In genomic region chr14:60264990-60265876, GRCm38 (mm10) we compare ENCODE assay signal across 8 mouse cellular contexts. TPM values are rescaled to one million over a fixed set of nuclear protein-coding genes. Genes with fewer than 3 reads are reported as not detected.
DNase-seq lines count a peak whose midpoint lies in the region; ATAC-seq lines count a peak whose summit lies in the region.

TSS of gene Mtmr6 (plus strand) at chr14:60265228.

- DNase-seq in CD4-positive, CD25-positive, alpha-beta regulatory T cell, adult 2 months (ENCODE audit: low read depth, low spot score): peak; percentile 100
- peak; percentile 81 for DNase-seq in fat pad, adult 2 months (ENCODE audit: extremely low read depth, low read depth, low spot score)
- DNase-seq in kidney, postnatal 10 days: peak; percentile 96
- DNase-seq in natural killer cell, adult 2 months (ENCODE audit: low spot score in 2 of 2): peak; percentile 92 to 94

- peak within 1 kb of the TSS; percentile 66 for H3K27ac ChIP-seq in brown adipose tissue, adult 24 weeks (replicated peaks; ENCODE audit: low read depth, low read length)
- peak within 1 kb of the TSS; percentile 65 for H3K27ac ChIP-seq in heart, embryonic 13.5 days (replicated peaks)
- H3K27ac ChIP-seq in liver, embryonic 12.5 days: peak within 1 kb of the TSS; percentile 87
- H3K27ac ChIP-seq in stomach, embryonic 15.5 days: peak within 1 kb of the TSS; percentile 83

- H3K36me3 ChIP-seq in heart, embryonic 13.5 days: peaks cover 2% of the 10 kb centered on the region; the same call in 1 of the 2 replicates
- H3K36me3 ChIP-seq in liver, embryonic 12.5 days: no peaks in the 10 kb centered on the region; the same call in 1 of the 2 replicates
- no peaks in the 10 kb centered on the region for H3K36me3 ChIP-seq in stomach, embryonic 15.5 days

- peak within 1 kb of the TSS; percentile 85 for H3K9ac ChIP-seq in heart, embryonic 13.5 days
- H3K9ac ChIP-seq in liver, embryonic 12.5 days: peak within 1 kb of the TSS; percentile 78
- H3K9ac ChIP-seq in stomach, embryonic 15.5 days: peak within 1 kb of the TSS; percentile 71

- H3K9me3 ChIP-seq in heart, embryonic 13.5 days: no peaks in the 10 kb centered on the region
- H3K9me3 ChIP-seq in liver, embryonic 12.5 days (replicated peaks): no peaks in the 10 kb centered on the region
- H3K9me3 ChIP-seq in stomach, embryonic 15.5 days: no peaks in the 10 kb centered on the region

- WGBS in heart, embryonic 13.5 days: under 1% methylated on average over 51 of the region's 51 CpGs
- under 1% methylated on average over 51 of the region's 51 CpGs for WGBS in liver, embryonic 12.5 days (ENCODE audit: insufficient replicate concordance)
- under 1% methylated on average over 51 of the region's 51 CpGs for WGBS in stomach, embryonic 15.5 days

- peak; percentile 99 for ATAC-seq in heart, embryonic 13.5 days (ENCODE audit: extremely low read depth, insufficient number of reproducible peaks, low FRiP score, low TSS enrichment)
- peak; percentile 99 for ATAC-seq in liver, embryonic 12.5 days
- ATAC-seq in stomach, embryonic 15.5 days (ENCODE audit: insufficient read depth, low FRiP score, low read depth): peak; percentile 99

- H3K4me2 ChIP-seq in heart, embryonic 13.5 days: peak within 1 kb of the TSS; percentile 69
- peak within 1 kb of the TSS; percentile 83 for H3K4me2 ChIP-seq in liver, embryonic 12.5 days
- peak within 1 kb of the TSS; percentile 64 for H3K4me2 ChIP-seq in stomach, embryonic 15.5 days

- H3K27me3 ChIP-seq in heart, embryonic 13.5 days (replicated peaks): no peaks in the 10 kb centered on the region
- H3K27me3 ChIP-seq in liver, embryonic 12.5 days (replicated peaks): no peaks in the 10 kb centered on the region
- no peaks in the 10 kb centered on the region for H3K27me3 ChIP-seq in stomach, embryonic 15.5 days (replicated peaks)

- H3K4me3 ChIP-seq in brown adipose tissue, adult 24 weeks (ENCODE audit: insufficient read depth, low read depth, low read length): peak within 1 kb of the TSS; percentile 87
- peak within 1 kb of the TSS; percentile 69 for H3K4me3 ChIP-seq in heart, embryonic 13.5 days
- H3K4me3 ChIP-seq in liver, embryonic 12.5 days: peak within 1 kb of the TSS; percentile 78
- peak within 1 kb of the TSS; percentile 83 for H3K4me3 ChIP-seq in stomach, embryonic 15.5 days (replicated peaks)

- no peaks in the 10 kb centered on the region for H3K4me1 ChIP-seq in brown adipose tissue, adult 24 weeks (ENCODE audit: control insufficient read depth, insufficient read depth, insufficient read length, low read length)
- H3K4me1 ChIP-seq in heart, embryonic 13.5 days: peaks cover 24% of the 10 kb centered on the region
- peaks cover 32% of the 10 kb centered on the region for H3K4me1 ChIP-seq in liver, embryonic 12.5 days
- H3K4me1 ChIP-seq in stomach, embryonic 15.5 days: peaks cover 4% of the 10 kb centered on the region; the same call in 1 of the 2 replicates

RNA-seq across cellular contexts. Expression of gene Mtmr6, which starts in this region (rescaled TPM):
- polyA plus RNA-seq in brown adipose tissue, adult 24 weeks (2012; ENCODE audit: insufficient read depth, insufficient read length, missing spikeins): 33.1 and 54.3 TPM in 2 replicates
- polyA plus RNA-seq in heart, embryonic 13.5 days (2015; fragmentation: Nextera tagmentation; extraction: Ambion mirVana): 24.0 and 24.3 TPM in 2 replicates
- polyA plus RNA-seq in liver, embryonic 12.5 days (2016; fragmentation: Nextera tagmentation; extraction: Ambion mirVana): 16.7 and 17.9 TPM in 2 replicates
- 31.5 and 32.3 TPM in 2 replicates for polyA plus RNA-seq in stomach, embryonic 15.5 days (2015; fragmentation: Nextera tagmentation; extraction: Ambion mirVana)

Comparison
In these comparisons a context has a peak if more than half of its experiments do, and no peak if none do; other contexts are left out.
1. Peak in every context shown above with its lines: DNase-seq, ATAC-seq, H3K4me3 ChIP-seq and H3K27ac ChIP-seq.